Mouse (Mus musculus) spleen, postnatal 36 days (tissue): ENCODE data around the gene Ube2z.
"Not testable (repeated sequence)": the region's sequence is repeated elsewhere in the genome, so short reads cannot be mapped to it uniquely, and the experiment has no call there.

ENCODE experiments used
- DNase-seq, 2 experiments: peaks; one replicate each; pipeline ENCODE4 v3.0.0; 2022; ENCODE audit warnings: low spot score in 2 of 2, mixed read lengths in 1 of 2

The Ube2z gene

DNA sequence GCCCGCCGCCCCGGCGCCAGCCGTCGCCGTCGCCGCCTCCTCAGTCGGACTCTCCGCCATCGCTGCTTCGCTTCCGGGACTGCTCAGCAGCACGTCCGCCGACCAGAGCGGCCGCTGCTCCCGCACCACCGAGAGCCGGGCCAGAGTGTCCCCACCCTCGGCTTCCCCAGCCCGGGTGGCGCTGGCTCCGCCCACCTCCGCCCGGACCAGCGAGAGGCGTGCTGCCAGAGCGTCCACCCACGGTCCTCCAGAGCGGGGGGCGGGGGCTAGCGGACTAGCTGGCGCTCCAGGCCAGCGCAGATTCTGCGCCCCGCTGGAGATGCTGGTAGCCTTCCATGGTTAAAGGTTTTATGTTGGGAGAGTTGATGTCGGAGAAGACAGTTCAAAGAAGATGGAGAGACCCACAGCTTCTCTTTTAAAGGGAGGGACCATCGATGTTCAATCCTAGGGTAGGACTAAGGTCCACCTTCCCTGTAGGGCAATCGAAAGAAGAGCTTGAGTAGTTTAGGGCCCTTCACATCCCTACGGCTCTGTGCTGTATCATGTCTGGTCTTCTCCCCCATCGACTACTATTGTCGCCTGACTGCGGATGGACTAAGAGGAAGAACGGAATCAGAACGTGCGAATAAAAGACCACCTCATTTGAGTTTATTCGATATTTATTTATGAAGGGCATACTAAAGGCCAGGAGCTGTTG, at the start of gene Ube2z:
Gene Ube2z (minus strand): TSS at position 174 of the 697 bp plus-strand sequence.
- DNase-seq = peak; percentile 97

DNA sequence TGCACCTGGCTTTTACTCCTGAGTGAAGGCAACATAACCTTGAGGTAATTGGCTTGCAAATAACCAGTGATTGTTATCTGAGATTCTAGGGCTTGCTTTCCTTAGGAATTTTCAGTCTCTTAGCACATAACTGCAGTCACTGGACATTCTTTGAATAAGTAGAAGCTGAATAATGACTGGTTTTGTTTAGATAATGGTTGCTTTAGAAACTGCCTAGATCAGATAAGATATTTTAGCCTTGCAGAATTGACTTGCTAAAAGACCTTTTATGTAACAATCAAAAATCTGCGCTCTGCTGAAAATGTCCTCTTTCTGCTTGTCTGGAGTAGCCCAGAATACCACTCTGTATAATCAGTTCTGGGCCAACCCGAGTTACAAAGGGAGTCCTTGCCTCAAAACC, 48.9 kb upstream of the Ube2z start:
- DNase-seq = no peak

DNA sequence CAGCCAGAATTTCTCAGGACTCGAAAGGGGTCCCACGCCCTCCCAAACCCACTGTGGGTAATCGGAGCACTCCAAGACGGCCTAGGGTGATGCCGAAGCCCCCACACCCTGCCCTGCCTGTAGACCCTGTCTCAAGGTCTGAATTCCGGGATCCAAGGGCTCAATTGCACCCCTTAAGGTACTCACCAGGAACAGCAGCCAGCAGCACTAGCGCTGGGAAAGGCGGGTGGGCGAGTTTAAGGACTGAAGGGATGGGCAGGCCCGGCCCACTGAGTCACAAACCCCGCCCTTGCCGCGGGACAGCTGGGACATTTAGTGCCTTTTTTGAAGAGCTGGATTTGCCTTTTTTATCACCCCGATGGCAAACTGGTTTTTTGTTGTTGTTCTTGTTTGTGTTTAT, 46.6 kb upstream of the Ube2z start, which contains the start of gene Calcoco2:
Gene Calcoco2 (minus strand): TSS at position 214 of the 400 bp plus-strand sequence.
- no peak for DNase-seq

DNA sequence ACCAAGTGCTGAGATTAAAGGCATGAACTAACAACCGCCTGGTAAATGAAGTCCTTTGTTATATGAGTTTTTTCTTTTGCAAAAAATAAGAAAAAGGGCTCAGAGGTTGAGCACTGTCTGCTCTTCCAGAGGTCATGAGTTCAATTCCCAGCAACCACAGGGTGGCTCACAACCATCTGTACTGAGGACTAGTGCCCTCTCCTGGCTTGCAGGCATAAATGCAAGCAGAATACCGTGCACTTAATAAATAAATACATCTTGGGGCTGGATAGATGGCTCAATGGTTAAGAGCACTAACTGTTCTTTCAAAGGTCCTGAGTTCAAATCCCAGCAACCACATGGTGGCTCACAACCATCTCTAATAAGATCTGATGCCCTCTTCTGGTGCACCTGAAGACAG, 45.8 kb upstream of the Ube2z start:
- not testable (repeated sequence) for DNase-seq

DNA sequence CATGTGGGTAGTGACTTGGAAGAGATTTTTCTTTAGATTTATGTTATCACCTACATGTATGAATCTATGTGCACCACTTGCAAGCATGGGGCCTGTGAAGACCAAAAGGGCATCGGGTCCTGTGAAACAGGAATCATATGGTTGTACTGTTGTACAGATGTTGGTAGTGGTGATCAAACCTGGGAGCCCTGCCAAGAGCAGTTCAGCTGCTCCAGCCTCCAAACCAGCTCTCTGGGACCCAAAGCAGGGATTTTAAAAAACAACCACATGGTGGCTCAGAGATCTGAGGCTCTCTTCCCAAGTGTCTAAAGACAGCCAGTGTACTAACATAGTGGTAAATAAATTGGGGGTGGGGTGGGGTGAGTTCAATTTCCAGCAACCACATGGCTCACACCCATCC, 43.2 kb upstream of the Ube2z start:
- DNase-seq = no peak

DNA sequence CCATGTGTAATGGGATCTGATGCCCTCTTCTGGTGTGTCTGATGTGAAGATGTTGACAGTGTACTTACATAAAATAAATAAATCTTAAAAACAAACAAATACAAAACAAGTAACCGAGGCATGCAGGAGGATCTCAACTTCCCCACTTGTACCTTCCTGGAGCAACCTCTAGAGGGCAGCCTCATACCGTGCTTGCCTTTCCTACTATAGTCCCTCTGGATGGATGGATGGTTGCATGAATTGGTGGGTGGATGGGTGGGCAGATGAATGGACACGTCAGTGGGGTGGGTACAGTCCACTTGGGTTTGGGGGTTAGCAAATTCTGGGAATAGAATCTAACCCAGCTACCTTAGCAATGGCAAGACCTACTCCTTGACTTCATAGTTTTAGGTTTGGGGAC, 28.2 kb upstream of the Ube2z start:
- no peak for DNase-seq

DNA sequence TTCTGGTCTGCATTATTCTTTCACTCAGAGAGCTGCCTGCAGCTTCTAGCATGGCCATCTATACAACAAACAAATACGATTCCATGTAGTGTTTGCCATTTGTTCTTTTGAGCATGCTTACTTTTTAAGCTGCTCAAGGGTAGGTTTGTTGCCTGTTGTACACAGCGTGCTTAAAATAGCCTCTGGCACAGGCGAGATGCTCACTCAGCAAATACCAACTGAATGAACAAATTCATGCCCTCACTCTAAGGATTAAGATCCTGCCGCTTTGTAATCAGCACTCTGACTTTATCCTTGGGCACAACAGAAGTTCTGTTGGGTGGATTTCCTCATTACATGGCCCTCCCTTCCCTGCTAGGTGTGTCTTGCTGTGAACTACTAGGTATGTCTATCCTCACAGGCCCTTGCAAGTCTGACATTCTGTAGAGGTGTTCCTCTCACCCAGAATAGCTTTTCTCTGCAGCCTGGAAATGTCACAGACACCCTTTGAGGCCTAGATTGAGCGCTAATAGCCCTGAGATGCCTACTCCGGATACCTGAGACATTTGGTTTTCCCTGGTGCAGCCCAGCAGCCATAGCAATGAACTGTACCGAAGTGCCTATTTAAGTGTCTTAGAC, 27.6 kb upstream of the Ube2z start:
- no peak for DNase-seq

DNA sequence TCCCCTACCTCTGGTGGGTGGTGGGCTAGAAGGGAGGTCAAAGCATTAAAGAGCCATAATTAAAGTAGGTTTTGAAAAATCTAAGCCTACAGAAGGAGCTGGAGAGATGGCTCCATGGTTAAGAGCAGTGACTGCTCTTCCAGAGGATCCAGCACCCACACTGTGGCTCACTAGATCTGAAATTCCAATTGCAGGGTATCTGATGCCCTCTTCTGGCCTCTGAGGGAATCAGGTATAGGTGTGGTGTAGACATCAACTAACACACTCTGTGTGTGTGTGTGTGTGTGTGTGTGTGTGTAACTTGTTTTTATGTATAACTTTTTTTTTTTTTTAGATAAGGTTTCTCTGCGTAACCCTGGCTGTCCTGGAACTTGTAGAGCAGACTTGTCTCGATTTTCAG, 25.9 kb upstream of the Ube2z start:
- no peak for DNase-seq

DNA sequence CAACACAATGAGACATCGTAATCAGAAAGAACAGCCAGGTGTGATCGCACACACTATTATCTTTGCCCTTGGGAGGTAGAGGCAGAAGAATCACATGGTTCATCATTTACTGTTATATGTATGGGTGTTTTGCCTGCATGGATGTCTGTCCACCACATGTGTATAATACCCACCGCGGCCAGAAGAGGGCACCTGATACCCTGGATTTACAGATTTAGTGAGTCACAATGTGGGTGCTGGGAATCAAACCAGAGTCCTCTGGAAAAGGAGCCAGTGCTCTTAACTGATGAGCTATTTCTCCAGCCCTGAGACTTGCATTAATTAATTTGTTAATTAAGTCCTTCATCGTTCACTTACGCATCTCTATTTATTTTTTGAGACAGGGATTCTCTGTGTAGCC, 22.8 kb upstream of the Ube2z start:
- DNase-seq = no peak

DNA sequence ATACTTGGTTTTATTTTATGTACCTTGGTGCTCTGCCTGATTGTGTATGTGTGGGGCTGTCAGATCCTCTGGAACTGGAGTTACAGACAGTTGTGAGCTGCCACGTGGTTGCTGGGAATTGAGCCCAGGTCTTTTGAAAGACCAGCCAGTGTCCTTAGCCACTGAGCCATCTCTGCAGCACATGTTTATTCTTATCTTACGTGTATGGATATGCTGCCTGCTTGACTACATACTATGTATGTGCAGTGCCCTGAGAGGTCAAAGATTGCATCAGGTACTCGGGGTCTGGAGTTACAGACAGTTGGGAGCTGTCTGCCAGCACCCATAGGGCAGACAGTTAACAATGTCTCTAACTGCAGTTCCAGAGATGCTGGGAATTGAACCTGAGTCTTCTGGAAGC, 17.5 kb upstream of the Ube2z start:
- DNase-seq = no peak

DNA sequence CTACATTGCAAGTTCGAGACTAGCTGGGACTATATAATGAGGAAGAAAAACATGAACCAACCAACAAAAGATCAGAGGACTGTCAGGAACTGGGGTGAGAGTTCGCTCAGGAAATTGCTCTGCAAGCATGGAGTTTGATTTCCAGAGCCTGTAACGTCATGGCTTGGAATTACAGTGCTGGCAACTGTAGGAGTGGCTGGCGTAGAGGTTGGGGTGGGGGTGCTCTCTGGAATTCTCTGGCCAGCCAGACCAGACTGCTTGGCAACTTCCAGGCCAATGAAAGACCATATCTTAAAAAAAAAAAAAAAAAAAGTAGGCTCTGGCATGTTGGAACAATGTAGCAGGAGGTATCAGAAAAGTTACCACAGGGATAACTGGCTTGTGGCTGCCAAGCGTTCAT, 15.5 kb upstream of the Ube2z start:
- DNase-seq = no peak

DNA sequence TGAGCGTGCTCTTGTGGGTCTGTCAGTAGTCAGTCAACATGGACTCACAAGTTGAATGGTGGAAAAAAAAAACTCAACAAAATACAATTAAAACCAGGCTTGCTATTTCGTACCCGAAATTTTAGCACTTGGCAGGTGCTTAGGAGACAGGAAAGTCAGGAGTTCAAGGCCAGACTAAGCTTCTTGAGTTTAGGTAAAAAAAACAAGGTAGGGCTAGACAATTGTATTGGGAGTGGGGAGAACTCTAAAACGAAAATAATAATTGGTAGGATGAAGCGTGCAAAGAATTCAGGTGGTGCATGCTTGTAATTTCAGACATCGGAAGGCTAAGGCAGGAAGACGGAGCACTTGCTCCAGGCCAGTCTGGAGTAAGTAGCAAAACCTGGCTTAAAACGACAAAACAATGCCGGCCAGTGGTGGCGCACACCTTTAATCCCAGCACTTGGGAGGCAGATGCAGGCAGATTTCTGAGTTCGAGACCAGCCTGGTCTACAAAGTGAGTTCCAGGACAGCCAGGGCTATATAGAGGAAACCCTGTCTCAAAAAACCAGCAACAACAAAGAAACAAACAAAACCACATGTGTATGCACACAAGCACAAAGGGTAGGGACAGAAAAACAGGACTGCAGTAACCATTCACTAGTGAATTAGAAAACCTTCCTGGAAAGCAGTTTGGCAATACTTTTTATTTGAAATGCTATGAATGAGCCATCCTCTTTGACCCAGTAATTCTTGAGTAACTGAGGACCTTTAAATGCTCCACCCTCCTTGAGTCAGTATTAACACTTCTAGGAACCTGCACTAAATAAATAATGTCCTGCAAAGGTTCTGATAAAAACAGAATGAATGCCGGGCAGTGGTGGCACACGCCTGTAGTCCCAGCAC, 11.3 kb upstream of the Ube2z start:
- DNase-seq = no peak

DNA sequence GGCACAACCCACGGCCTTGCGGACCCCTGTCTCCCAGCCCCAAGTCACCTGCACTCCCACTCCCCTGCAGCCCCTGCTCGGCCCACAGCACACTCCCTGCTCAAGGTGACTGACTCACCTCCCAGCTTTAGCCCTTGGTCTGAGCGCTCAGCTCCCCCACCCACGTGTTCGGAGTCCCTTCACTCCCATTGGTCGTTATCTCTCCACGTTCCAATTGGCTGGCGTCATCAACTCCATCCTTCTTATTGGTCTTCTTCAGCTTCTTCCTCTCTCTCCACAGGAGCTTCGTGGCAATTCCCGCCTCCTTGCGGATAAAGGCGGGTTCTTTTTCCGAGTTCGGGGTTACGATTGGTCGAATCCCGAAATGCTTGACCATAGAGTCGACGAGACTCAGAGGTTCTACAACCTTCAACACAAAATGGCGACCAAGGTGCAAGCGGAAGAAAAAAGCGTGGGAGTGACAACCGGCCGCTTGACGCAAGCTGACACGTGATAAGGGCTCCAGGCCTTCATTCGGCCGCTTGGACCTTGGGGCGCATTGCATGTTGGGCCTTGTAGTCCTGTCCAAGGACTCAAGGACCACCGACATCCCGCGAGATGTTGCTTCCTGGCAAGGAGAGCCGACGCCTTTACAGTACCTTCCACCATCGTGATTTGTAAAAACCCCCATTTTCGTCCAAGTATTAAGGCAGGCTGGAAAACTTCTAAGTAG, 10.5 kb upstream of the Ube2z start, which contains the start of gene Atp5g1:
Gene Atp5g1 (minus strand): TSS at position 162 of the 712 bp plus-strand sequence.
- DNase-seq = peak; percentile 99 to 100

DNA sequence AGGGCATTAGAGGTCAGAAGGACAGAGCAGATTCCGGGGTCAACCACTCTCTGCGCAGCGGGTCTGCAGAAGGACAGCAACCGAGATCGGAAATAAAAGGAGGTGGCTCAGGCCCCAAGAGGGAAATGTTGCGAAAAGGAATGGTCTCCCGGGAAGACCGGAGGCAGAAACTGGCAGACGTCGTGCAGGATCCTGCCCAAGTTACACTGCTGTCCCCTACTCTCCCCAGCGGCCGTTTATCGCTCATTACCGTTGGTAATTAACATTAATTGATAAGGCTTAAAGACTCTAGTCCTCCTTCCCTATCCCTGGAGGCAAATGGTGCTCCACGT, 10.0 kb upstream of the Ube2z start:
- no peak for DNase-seq

DNA sequence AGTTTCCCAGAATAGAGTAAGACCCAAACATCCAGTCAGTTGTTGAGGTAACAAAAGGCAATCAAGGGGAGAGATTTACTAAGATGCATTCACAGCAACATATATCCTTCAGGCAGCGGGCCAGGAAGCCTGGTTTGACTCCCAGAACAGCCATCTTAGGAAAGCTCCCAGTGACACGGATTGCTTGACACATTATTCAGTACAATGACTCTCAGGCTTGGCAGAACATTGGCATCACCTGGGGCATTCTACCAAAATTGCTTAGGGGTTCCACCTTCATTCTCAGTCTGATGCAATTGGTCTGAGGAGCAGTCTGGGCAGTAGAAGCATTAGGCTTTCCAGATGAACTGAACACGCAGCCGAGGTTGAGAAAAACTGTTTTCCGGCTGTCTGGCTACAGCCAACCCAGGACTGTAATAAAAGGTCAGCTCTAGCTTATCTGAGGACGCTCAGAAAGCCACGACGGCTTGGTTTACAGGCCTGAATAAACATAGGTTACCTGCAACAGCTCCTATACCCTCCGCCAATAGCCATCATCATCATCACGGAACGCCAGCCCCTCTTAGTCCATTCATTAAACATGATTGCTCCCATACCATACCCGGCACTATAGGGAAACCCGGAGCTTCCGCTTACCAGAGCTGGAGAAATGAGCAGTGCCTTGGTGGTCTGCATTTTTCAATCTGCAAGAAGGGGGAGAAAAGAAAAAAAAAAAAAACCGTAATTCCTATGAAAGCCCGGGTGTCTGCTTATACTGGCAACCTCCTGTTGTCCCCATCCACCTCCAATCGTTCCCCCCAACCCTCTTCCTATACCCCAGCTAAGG, 9.4 kb upstream of the Ube2z start:
- DNase-seq = no peak

DNA sequence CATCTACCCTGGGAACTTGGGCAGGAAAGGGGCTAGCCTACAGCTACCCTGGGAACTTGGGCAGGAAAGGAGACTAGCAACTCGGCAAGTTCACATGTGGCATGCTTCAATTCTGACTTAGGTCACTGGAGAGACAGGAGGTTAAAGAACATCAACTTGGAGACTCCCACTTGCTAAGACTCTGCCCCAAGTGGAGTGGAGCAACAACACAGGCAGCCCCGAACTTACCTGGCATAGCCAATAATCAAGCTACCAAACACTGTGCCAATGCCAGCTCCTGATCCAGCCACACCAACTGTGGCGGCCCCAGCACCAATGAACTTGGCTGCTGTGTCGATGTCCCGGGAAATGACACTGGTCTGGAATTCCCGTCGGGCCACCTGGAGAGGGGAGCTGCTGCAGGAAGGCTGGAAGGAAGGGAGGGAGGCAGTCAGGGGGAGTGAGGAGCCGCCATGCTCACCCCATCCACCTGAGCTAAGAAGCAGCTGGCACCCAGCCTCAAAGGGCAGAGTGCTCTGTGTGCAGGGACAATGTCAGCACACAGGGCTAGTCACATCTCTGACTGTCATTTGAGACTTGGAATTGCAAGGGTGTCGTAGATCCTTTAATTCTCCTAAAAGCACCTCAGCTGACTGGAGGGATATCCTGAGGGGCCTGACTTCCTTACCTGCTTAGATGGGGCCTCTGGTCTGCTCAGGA, 8.3 kb upstream of the Ube2z start:
- DNase-seq = no peak

DNA sequence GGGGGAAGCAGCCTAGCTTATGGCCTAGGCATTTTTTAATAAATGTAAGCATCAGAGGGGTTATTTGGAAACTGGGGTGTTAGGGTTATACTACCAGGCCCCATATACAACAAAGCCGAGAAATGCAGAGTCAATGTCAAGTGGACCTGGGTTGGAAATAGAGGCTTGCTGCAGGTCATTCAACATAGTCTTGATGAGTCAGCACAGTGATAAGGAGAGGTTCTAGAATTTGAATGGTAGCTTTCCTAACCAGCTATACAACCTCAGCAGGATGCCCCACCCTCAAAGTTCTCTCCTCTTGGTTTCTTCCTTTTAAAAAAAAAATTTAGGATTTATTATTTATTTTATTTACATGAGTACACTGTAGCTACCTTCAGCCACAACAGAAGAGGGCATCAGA, 5.8 kb upstream of the Ube2z start:
- DNase-seq = no peak

DNA sequence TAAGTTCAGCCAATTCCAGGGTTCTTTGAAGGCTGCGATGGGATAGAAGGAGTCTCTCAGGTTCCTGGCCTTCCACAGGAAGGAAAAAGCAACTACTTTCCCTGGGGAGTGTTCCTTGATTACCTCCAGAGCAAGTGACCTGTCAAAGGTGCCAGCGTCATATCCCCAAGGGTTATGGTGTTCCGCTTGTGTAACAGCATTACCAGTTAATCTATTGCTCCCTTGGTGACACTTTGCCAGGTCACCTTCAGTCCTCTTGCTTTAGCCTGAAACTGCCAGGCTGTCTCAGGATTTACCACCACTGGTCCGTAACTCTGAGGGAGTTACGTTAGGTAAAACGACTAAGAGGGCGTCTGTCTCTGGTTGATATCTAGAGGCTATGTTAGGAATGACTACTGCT, 5.2 kb upstream of the Ube2z start:
- no peak for DNase-seq

DNA sequence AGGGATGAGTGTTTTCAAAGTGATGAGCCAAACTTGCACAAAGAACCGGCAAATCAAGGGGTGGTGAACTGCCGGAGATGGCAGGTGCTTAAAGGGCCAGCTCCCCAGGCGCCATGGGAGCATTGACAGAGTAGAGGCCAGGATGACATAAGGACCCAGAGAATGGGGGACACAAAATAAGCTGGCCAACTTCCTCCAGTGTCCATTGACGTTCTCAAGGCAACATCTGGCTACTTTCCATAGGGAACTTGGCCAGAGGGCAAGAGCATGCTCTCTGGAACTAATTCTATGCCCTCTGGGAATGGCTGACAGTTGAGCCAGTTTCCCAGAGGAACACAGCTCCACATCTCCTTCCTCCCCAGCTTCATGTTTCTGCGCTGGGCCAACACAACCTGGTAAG, 3.0 kb upstream of the Ube2z start:
- no peak for DNase-seq

DNA sequence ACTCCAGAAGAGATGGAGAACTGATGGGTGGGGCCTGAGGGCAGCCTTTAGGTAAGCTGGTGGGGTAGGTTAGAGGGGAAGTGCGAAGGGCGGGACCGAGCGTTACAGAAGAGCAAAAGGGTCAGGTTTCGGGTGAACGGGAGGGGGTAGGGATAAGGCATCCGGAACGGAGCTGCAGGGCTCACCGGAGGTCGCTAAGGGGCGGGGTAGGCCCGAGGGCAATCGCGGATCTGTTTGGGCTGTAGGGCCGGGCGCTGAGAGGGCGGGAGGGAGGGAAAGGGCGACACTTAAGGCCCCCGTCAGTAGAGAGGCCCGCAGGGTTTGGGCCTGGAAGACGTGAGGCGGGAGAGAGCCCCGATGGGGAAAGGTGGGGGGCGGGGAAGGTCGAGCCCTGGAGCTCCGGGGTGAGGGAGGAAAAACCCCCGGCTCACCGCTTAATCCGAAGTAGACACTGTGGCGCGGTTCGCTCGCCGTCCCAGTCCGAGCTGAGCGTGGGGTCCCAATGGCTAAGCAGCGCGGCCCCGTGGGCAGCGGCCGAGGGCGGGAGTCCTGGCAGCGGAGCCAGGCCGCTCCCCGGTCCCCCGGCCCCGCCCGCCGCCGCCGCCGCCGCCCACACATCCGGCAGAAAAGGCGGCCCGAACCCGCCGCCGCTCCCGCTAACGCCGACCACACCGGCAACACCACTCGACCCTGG, 520 bp downstream of the Ube2z start:
- DNase-seq = peak; percentile 65
